Mouse (Mus musculus) adrenal gland, postnatal 25 days (tissue): ENCODE measurements around the gene Gm28308. TPM values are rescaled to one million over a fixed set of nuclear protein-coding genes. Genes with fewer than 3 reads are reported as not detected.

Experiments used
- DNase-seq: peaks from one replicate; pipeline ENCODE4 v3.0.0; 2021; ENCODE audit warnings: mixed read lengths
- total RNA-seq: library from RNA; stranded (reverse); gene quantifications from 2 replicates; pipeline ENCODE4 v1.2.3, GENCODE M21; 2021

The Gm28308 gene
- total RNA-seq, 1 experiment from 2014 or later = 0.88 TPM

DNA sequence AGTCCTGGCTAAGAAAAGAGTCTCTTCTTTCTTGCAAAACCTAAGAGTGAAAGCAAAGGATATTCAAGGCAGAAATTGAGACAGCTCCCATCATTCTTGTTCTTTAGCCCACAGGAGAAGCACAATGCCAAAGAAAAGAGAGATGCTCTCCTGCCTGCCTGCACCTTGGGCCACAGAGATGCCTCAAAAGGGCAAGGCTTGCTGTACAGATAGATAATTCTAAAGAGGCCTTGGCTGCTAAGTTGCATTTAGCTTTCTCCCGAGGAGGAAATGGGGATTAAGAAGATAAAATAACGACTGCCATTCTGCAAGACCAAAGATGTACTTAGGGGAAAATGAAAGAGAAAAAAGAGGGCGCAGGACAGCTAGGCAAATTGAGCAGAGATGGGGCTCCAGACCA lies 33.8 kb upstream of the Gm28308 start:
- no peak for DNase-seq

DNA sequence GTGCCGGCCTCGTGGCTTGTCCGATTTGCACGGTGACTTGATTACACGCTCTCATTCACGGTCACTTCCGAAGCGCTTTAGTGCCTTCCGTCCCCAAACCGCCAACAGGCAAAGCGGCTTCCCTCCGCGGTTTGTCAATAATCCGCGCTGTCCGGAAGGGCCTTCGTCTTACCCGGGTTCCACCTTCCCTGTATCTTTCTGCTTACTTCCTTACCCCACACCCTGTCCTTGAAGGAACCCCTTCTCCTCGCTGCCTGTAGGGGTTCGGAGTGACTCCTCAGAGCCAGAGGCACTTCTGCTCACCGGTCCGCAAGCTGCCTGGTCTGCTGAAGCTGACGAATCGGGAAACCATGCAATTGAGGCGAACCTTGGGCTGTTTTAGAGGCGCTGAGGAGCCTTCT lies 33.3 kb upstream of the Gm28308 start:
- no peak for DNase-seq

GRCm38 (mm10) chr6:52245757-52246142 lies 32.6 kb upstream of the Gm28308 start, which contains the start of gene Hoxa11:
Gene Hoxa11, minus strand, starts transcription at chr6:52245810.
- DNase-seq = no peak

- DNase-seq = no peak
Measured at GRCm38 (mm10) chr6:52245040-52245756, 32.1 kb upstream of the Gm28308 start.

DNA sequence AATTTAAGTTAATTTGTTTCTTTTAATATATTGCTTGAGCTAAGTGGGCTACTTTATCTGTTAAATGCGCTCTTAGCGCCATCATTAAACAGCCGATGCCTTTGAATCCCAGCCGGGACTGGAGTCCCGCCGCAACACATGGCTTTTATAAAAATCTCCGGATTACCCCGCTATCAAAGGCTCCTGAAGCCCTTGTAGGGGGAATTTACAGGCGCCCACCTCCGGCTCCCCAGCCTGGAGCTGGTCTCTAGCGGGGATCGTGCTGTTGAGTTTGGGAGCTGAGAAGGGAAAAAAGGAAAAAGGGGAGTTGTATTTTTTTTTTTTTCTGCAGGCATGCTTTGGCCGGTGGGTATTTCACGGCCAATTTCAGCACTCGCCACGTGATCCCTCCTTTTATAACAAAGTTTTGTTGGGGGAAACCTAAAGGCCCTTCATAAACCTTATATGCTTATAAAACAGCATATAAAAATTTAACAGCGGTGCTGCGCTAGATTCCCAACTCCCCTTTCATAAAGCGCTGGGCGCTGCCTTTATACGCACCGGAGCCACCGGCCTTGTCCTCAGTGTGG lies 31.4 kb upstream of the Gm28308 start:
- no peak for DNase-seq

- no peak for DNase-seq
Measured at GRCm38 (mm10) chr6:52243681-52244121, 30.6 kb upstream of the Gm28308 start.

- no peak for DNase-seq
Measured at GRCm38 (mm10) chr6:52242801-52243332, 29.7 kb upstream of the Gm28308 start.

- DNase-seq = no peak
Measured at GRCm38 (mm10) chr6:52241001-52241621, 28.0 kb upstream of the Gm28308 start.

GRCm38 (mm10) chr6:52240389-52241000 lies 27.4 kb upstream of the Gm28308 start, which contains the start of gene Hoxa10:
Gene Hoxa10, minus strand, starts transcription at chr6:52240854.
- peak; percentile 79 for DNase-seq

DNA sequence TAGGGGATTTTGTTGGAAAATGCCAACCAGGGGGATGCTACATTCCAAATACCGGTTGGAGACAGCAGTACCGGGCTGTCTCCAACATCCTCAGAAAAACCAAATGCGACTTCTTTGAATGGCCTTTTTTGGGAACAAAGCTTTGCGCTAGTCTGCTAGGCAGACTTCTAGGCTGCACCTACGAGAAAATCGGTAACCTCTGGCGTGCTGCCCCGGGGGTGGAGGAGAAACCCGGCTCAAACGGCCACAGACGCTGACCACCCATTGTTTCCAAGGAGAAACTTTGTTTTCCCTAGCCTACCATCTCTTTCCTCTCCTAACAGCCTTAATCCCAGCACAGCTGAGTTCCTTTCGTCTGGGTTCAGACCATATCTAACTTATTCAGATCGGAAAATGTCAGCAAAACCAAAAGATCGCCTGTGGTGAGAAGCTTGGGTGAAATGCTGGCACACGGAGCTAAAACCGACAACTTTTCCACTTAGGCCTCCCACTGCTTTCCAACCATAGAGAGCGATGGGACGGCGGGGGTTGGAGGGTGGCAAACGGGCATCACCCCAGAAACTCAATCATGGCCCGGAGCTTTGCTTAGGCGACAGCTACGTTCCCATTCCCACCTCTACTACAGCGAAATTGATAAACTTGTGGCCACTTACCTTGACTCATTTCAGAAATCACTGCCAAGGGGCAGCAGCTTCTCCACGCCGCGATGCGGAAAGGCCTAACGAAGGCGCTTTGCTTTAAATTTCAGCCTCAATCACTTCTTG lies 26.7 kb upstream of the Gm28308 start:
- no peak for DNase-seq

DNA sequence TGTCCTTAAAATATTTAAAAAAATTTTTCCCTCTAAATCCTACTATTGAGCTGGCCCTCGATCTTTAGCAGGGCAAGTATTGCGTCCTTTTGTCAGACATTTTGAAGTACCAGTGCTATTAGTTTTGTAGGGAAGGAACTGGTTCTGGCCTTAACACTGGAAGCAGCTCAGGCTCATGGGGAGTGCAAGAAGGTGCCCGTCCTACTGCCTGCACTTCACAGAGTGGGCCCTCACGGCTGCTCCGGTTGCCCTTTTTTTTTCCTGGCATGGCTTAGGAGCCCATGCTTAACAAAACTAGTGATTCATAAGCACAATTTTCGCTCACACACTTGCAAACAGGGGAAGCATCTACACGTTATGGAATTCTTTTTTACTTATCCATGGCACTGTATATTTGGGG lies 25.8 kb upstream of the Gm28308 start:
- no peak for DNase-seq

- DNase-seq = no peak
Measured at GRCm38 (mm10) chr6:52238155-52238545, 25.0 kb upstream of the Gm28308 start.

DNA sequence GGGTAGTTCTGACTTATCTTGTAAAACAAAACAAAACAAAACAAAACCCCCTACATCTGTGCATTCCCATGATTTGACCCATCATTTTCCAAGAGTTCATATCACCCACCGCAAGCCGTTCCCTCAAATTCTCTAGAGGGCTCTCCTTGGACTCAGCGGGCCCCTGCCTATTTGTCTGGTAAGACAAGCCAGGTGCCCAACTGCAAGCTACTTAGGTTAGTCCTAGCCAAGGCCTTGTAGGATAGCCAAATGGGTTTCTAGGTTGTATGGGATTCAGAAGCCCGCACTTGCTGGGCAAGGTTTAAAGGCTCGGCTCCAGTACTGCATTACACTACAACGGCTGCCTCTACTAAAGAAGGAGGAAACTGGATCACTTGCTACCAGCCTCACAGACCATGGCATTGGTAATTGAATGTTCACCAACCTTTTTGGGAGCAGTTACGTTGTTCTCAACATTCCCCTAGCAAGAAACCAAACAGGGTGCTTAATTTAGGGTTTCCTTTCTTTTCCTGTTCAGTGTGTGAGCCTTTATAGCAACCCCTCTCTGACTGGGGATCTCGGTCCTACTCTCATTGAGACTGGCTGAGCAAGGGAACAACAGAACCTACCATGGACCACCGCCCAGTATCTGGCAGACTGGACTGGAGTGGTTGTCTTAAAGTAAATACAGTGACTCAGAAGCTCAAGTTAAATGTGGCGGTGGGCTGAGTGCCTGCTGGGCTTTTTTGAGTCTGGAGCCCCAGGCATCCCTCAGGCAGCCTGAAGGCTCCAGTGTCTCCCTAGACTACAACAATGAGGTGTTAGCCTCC lies 24.4 kb upstream of the Gm28308 start:
- no peak for DNase-seq

DNA sequence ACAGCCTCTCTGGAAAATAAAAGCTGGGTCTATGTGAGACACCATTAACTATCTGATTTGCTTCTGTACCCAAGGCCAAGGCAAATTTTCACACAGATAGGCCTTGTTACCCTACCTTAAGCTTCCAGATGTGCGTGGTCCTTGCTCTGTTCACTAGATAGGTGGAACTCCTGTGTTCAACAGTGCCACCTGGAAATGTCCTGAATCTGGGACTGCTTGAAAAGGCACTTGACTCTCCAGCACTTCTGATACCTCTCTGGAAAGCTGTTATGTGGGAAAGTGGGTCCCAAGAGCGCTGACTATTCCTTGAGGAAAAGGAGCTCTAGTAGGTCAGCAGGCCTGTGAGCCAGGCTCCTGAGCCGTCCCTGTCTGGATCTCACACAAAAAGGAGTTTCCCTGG lies 23.7 kb upstream of the Gm28308 start:
- no peak for DNase-seq

- DNase-seq = no peak
Measured at GRCm38 (mm10) chr6:52235866-52236265, 22.7 kb upstream of the Gm28308 start.

DNA sequence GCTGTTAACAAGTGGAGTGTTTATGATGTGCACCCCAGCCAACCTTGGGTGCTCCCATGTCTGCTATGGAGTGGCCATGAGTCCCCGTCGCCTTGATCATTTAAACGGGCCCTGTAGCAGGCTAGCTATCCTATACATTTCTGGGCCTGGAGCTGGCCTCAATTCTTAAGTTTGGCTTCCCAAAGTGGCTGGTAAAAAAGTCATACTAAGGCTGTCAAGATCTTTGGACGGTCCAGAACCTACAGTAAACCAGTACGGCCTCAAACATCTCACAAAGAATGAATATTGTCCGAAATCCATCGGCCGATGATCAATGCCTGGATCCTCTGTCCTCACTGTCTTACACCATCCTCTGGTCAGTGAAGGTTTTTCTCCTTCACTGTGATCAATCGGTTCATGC lies 22.1 kb upstream of the Gm28308 start:
- DNase-seq = no peak

- DNase-seq = no peak
Measured at GRCm38 (mm10) chr6:52234428-52235140, 21.4 kb upstream of the Gm28308 start.

GRCm38 (mm10) chr6:52233546-52234427 lies 20.6 kb upstream of the Gm28308 start:
- DNase-seq = no peak

DNA sequence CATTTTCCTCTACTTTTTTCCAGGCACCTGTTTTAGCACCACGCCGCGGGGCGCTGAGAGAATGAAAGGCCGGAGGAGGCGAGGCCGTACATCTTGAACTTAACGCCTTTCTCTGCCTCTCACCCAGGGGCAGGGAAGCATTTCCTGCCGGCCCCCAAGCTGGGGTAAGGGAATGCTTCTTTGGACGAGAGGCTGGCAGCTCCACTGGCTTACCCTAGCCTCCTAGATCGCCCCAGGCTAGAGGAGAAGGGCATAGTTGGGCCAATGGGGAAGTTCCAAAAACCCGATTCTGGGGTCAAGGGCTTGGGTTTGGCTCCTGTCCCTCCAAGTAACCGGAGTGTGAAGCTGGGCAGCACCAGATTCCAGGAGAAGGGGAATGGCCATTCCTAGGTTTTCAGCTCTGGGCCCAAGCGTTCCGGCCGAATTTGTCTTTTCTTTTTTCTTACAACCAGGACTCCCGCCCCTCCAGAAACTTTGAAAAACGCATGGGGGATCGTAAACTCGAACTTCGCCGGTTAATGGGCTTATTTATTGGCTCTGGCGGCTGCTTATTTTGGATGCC lies 19.9 kb upstream of the Gm28308 start:
- no peak for DNase-seq
